Mouse (Mus musculus): ENCODE measurements around the gene Mcur1. TPM values are rescaled to one million over a fixed set of nuclear protein-coding genes. Genes with fewer than 3 reads are reported as not detected.

The Mcur1 gene
- total RNA-seq, 2 experiments from 2014 or later = 14.2 to 17.0 TPM

DNA sequence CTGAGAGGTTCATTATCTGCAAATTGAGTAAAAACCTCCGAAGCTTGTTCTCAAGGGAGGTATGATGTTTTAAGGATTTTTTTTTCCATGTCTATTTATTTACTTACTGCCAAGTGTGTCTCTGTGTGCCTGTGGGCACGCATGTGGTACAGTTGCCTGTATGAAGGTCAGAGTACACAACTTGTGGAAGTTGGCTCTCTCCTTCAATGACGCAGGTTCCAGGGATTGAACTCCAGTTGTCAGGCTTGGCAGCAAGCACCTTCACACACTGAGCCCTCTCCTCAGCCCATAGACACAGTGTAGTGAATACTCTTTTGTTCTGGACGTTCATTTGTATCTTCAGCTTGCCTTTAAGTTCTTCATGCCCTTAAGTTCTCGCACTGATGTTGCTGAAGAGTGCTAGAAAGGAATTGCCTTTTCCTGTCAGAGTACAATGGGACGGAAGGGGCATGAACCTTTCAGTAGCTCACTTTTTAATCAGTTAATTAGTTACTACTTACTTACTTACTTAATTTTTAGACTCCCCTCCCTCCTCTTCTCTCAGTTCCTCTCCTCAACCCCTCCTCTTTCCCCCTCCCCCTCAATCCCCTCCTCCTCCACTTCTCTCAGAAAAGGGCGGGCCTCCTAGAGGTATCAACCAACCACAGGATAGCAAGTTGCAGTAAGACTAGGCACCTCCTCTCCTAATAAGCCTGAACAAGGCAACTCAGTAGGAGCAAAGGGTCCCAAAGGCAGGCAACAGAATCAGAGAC is 60.1 kb downstream of the Mcur1 start:
- ATAC-seq (replicated peaks; ENCODE audit: low FRiP score, low TSS enrichment, poor library complexity, severe bottlenecking) = no peak

DNA sequence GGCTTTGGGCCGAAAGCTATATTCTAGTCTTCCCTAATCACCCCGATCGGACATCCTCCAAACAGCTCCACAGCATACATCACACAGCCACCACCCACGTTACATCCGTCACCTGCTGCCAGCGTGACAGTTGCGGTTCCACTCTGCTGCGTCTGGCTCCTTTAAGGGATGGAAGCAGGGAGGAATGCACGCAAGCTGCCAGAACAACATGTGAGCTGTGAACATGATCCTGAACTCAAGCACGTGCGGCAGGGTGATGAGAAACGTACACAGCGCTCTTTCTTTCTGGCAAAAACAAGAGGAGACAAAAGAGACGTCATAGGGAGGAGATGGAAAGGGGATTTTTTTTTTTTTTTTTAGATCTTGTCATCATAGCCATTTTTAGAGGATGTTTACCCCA is 61.1 kb downstream of the Mcur1 start:
- no peak for ATAC-seq (replicated peaks; ENCODE audit: low FRiP score, low TSS enrichment, poor library complexity, severe bottlenecking)

DNA sequence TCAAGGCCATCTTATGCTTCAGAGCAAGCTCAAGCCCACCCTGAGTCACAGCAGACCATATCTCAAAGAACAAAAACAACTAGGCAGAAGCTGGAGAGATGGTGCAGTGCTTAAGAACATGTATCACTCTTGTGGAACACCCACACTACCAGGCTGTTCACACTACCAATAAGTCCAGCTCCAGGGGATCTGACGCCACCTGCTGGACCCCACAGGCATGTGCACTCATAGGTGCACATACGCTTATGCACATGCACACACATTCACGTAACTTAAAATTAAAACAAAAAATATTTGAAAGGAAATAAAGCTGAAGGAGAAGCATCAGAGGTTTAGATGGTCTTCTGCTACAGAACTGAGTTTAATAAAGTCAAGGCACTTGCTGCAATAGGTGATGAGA is 62.2 kb downstream of the Mcur1 start:
- no peak for ATAC-seq (replicated peaks; ENCODE audit: low FRiP score, low TSS enrichment, poor library complexity, severe bottlenecking)

DNA sequence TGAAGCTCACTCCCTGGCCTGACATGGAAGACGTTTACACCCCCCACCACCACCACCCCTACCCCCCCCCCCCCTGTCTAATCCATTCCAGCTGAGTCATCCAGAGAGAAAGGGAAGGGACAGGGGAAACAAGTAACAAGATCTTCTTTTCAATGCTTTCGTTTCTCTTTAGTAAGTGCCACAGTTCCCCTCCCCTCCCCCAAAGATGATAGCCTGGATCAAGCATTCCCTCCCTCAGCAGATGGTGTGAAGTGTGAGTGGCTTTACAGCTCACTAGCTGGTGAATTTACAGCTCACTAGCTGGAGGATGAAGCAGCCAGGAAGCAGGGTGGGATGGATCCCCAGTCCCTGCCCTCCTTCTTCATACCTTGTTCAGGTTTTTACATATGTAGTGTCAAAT is 63.3 kb downstream of the Mcur1 start:
- no peak for ATAC-seq (replicated peaks; ENCODE audit: low FRiP score, low TSS enrichment, poor library complexity, severe bottlenecking)

DNA sequence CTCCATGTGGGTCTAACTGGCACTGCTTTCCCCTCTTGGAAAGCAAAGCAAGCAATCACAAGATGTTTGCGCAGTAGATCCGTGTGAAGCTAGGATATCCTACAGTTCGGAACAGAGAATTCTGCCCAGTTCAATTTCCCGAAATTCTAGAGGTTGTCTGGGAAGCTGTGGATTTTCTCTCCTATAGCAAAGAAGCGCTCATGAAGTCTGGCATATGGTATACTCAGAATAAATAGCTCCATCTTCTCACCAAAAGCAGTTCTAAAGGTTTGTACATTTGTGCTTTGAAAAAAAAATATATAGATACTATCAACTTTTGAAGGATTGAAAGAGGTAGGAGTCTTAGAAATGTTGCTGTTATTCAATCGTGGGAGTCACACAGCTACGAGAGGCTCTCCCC is 64.3 kb downstream of the Mcur1 start:
- ATAC-seq (replicated peaks; ENCODE audit: low FRiP score, low TSS enrichment, poor library complexity, severe bottlenecking) = no peak

DNA sequence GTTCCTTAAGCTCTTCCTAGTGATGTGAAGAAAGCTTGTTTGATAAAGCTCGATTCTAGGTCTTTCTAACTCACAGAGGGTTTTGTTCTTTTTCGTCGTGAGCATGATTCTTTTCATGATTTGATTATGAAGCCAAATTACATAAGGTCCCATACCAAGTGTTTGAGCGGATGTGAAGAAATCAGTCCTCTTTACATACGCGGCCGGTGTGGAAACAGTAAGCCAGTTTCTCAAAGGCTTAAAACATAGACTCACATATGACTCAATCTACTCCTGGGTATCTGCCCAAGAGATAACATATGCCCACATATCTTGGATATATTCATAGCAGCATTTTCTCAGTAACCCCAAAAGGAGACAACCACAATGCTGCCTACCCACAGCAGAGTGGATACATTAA is 66.3 kb downstream of the Mcur1 start:
- no peak for ATAC-seq (replicated peaks; ENCODE audit: low FRiP score, low TSS enrichment, poor library complexity, severe bottlenecking)

DNA sequence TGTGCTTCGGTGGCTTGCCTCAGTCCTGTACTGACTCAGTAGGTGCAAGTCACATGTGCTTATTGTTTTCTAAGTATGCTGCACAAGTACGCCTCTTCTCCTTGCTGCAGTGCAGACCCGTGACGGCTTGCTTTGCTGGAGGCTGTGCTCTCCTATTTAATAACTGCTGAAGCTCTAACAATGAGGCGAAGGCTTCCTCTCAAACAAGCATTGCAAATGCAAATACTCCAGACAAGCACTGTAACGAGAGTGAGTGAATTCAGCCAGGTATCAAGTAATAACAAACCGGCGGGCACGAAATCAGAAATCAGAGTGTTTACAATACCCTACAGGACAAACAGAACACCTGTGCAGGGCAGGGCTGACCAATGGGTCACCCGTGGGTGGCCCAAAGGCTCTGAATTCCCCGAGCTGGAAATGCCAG is 66.9 kb downstream of the Mcur1 start:
- no peak for ATAC-seq (replicated peaks; ENCODE audit: low FRiP score, low TSS enrichment, poor library complexity, severe bottlenecking)

Other genes starting within 250 kb of the Mcur1 start
- gene Sirt5, start 194.7 kb downstream of the Mcur1 start, total RNA-seq (2014; fragmentation: Nextera tagmentation) = 4.3 and 12.8 TPM in 2 replicates
- 5.8 and 6.2 TPM in 2 replicates for gene Sirt5, start 194.7 kb downstream of the Mcur1 start, total RNA-seq (2017)
- 182 and 212 TPM in 2 replicates for gene Nol7, start 161.8 kb downstream of the Mcur1 start, total RNA-seq (2014; fragmentation: Nextera tagmentation)
- 282 and 379 TPM in 2 replicates for gene Nol7, start 161.8 kb downstream of the Mcur1 start, total RNA-seq (2017)
- 36.8 and 36.9 TPM in 2 replicates for gene Ranbp9, start 78.9 kb downstream of the Mcur1 start, total RNA-seq (2014; fragmentation: Nextera tagmentation)
- 54.2 and 60.4 TPM in 2 replicates for gene Ranbp9, start 78.9 kb downstream of the Mcur1 start, total RNA-seq (2017)
- gene Rnf182, start 55.5 kb upstream of the Mcur1 start, total RNA-seq (2014; fragmentation: Nextera tagmentation) = not detected in 2 replicates
- gene Rnf182, start 55.5 kb upstream of the Mcur1 start, total RNA-seq (2017) = not detected in 2 replicates
- gene Cd83, start 224.6 kb upstream of the Mcur1 start, total RNA-seq (2014; fragmentation: Nextera tagmentation) = 0.32 TPM in 1 of 2 replicates, not detected in the other
- gene Cd83, start 224.6 kb upstream of the Mcur1 start, total RNA-seq (2017) = 0.38 TPM in 1 of 2 replicates, not detected in the other